Mouse (Mus musculus): ENCODE data around the gene Ctsw. TPM values are rescaled to one million over a fixed set of nuclear protein-coding genes. Genes with fewer than 3 reads are reported as not detected.

Gene Ctsw
- 0.84 and 0.86 TPM in 2 replicates for polyA plus RNA-seq (2014; fragmentation: Nextera tagmentation; extraction: Ambion mirVana)

DNA sequence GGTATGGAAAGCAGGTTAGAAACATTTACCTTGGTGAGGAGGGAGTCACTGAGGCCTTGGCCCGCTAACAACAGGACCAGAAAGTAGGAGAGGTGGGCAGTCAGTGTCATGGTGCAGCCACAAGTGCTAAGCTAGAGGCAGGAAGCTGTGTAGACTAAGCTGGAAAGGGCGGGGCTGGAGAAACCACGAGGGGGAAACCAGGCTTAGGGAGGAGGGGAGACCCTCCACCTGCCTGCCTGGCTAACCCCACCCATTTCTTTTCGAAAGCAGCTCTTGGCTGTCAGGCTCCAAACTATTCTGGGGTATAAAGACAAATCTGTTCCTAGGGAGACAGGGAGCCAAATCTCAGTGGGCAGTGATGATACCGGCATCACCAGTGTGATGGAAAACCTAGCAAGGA lies at the start of gene Ctsw:
Ctsw (minus strand) TSS at position 134 of the 400 bp plus-strand sequence.
- H3K9ac ChIP-seq (ENCODE audit: low read depth, low read length): no peak within 1 kb of the TSS
- no peaks in the 10 kb centered on the region for H3K9me3 ChIP-seq (replicated peaks; ENCODE audit: control insufficient read depth, low read length)
- ATAC-seq (replicated peaks; ENCODE audit: insufficient number of reproducible peaks, low FRiP score, low TSS enrichment): no peak
- H3K4me3 ChIP-seq (ENCODE audit: low read depth, low read length): no peak within 1 kb of the TSS
- H3K36me3 ChIP-seq (ENCODE audit: control insufficient read depth, insufficient read depth, low read length): peaks cover 18% of the 10 kb centered on the region
- H3K4me2 ChIP-seq: no peak within 1 kb of the TSS
- peaks cover 18% of the 10 kb centered on the region for H3K4me1 ChIP-seq (ENCODE audit: control insufficient read depth, insufficient read depth, low read length)
- H3K27me3 ChIP-seq (ENCODE audit: control insufficient read depth, insufficient read depth, low read length): no peaks in the 10 kb centered on the region
- 53% methylated on average over 5 of the region's 5 CpGs for WGBS (ENCODE audit: insufficient replicate concordance)
- H3K27ac ChIP-seq (ENCODE audit: low read depth, low read length): no peak within 1 kb of the TSS

DNA sequence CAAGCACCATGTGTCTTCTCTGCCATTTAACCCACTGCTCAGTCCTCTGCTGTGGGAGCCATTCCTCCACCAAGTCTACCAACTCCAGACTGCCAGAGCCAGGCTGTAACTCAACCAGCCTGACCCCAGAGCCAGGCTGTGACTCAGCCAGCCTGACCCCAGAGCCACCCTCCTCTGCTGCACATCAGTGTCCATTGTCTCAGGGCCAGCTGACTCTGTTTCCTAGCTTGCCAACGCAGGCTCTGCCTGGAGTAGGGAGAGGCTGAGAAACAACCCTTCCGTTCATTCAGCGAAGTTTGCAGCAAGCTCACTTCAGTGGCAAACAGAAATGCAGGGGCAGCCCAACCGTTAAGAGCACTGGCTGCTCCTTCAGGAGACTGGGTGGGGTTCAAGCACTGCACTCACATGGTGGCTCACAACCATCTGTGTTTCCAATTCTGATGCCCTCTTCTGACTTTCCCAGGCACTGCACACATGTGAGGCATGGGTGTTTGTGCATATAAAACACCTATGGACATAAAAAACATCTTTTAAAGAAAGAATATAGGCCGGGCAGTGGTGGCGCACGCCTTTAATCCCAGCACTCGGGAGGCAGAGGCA lies 48.7 kb upstream of the Ctsw start:
- Histone ChIP-seq H3K27ac (ENCODE audit: low read depth, low read length) (no peak overlapping the region), H3K4me1 (ENCODE audit: control insufficient read depth, insufficient read depth, low read length) (no peaks in the 10 kb centered on the region), H3K27me3 (ENCODE audit: control insufficient read depth, insufficient read depth, low read length) (no peaks in the 10 kb centered on the region), H3K4me3 (ENCODE audit: low read depth, low read length) (no peak overlapping the region), H3K9ac (ENCODE audit: low read depth, low read length) (no peak overlapping the region), H3K4me2 (no peak overlapping the region), H3K36me3 (ENCODE audit: control insufficient read depth, insufficient read depth, low read length) (no peaks in the 10 kb centered on the region), H3K9me3 (replicated peaks; ENCODE audit: control insufficient read depth, low read length) (no peaks in the 10 kb centered on the region)
- ATAC-seq (replicated peaks; ENCODE audit: insufficient number of reproducible peaks, low FRiP score, low TSS enrichment): no peak
- 75% methylated on average over 8 of the region's 8 CpGs for WGBS (ENCODE audit: insufficient replicate concordance)

- ATAC-seq (replicated peaks; ENCODE audit: insufficient number of reproducible peaks, low FRiP score, low TSS enrichment): no peak
- 80% methylated on average over 7 of the region's 7 CpGs for WGBS (ENCODE audit: insufficient replicate concordance)
- Histone ChIP-seq H3K4me1 (ENCODE audit: control insufficient read depth, insufficient read depth, low read length) (peaks cover 2% of the 10 kb centered on the region; the same call in 1 of the 2 replicates), H3K27ac (ENCODE audit: low read depth, low read length) (no peak overlapping the region), H3K9me3 (replicated peaks; ENCODE audit: control insufficient read depth, low read length) (no peaks in the 10 kb centered on the region), H3K9ac (ENCODE audit: low read depth, low read length) (no peak overlapping the region), H3K4me2 (no peak overlapping the region), H3K27me3 (ENCODE audit: control insufficient read depth, insufficient read depth, low read length) (no peaks in the 10 kb centered on the region), H3K4me3 (ENCODE audit: low read depth, low read length) (no peak overlapping the region), H3K36me3 (ENCODE audit: control insufficient read depth, insufficient read depth, low read length) (no peaks in the 10 kb centered on the region)
Measured at GRCm38 (mm10) chr19:5515840-5516777, 47.8 kb upstream of the Ctsw start.

GRCm38 (mm10) chr19:5513005-5513349 lies 44.7 kb upstream of the Ctsw start:
- Histone ChIP-seq H3K27ac (ENCODE audit: low read depth, low read length) (no peak overlapping the region), H3K4me3 (ENCODE audit: low read depth, low read length) (no peak overlapping the region), H3K36me3 (ENCODE audit: control insufficient read depth, insufficient read depth, low read length) (no peaks in the 10 kb centered on the region), H3K9me3 (replicated peaks; ENCODE audit: control insufficient read depth, low read length) (no peaks in the 10 kb centered on the region), H3K27me3 (ENCODE audit: control insufficient read depth, insufficient read depth, low read length) (no peaks in the 10 kb centered on the region), H3K4me1 (ENCODE audit: control insufficient read depth, insufficient read depth, low read length) (peaks cover 11% of the 10 kb centered on the region), H3K4me2 (no peak overlapping the region), H3K9ac (ENCODE audit: low read depth, low read length) (no peak overlapping the region)
- ATAC-seq (replicated peaks; ENCODE audit: insufficient number of reproducible peaks, low FRiP score, low TSS enrichment): no peak
- WGBS (ENCODE audit: insufficient replicate concordance): 83% methylated on average over 3 of the region's 3 CpGs

DNA sequence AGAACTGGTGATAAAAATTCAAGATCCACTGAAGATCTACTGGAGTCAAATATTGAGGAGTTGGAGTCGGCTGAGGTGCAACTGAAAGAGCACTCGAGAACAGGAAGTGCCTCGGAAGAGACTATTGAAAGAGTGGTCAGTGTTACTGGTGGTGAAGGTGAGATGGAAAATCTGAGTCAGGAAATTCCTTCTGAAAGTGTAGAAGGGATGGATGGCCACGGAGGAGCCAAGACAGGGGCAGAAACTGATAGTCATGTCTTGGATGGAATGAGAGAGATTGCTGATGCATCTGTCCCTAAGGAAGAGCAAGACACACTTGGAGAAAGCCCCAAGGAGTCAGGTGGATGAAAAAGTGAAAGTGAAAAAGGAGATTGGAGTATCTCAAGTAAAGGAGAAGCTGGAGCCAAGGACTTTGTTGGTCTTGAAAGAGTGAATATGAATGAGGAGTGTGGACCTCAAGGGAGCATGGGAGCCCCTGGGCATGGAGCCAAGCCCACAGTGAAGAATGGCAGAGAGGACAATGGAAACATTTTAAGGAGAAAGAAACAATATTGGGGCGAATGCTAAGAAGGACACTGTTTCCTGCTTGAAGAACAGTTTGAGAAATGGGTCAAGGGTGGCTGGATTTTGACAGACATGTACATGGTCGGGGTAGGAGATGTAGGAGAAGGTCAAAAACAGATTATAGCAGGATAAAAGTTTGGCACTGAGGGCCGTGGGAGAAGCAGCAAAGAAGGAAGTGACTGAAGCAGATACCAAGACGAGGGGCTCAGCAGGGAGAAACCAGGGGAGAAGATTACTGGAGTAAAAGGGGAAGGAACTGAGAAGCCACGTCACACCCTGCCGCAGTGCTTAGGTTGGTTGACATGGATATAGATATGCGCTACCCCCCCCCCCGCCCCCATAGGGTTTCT lies 44.0 kb upstream of the Ctsw start:
- ATAC-seq (replicated peaks; ENCODE audit: insufficient number of reproducible peaks, low FRiP score, low TSS enrichment): no peak
- no peak overlapping the region for H3K27ac ChIP-seq (ENCODE audit: low read depth, low read length)
- peaks cover 11% of the 10 kb centered on the region for H3K4me1 ChIP-seq (ENCODE audit: control insufficient read depth, insufficient read depth, low read length)
- no peak overlapping the region for H3K4me3 ChIP-seq (ENCODE audit: low read depth, low read length)
- no peaks in the 10 kb centered on the region for H3K9me3 ChIP-seq (replicated peaks; ENCODE audit: control insufficient read depth, low read length)
- H3K27me3 ChIP-seq (ENCODE audit: control insufficient read depth, insufficient read depth, low read length): no peaks in the 10 kb centered on the region
- no peaks in the 10 kb centered on the region for H3K36me3 ChIP-seq (ENCODE audit: control insufficient read depth, insufficient read depth, low read length)
- no peak overlapping the region for H3K4me2 ChIP-seq
- 73% methylated on average over 12 of the region's 12 CpGs for WGBS (ENCODE audit: insufficient replicate concordance)
- no peak overlapping the region for H3K9ac ChIP-seq (ENCODE audit: low read depth, low read length)

DNA sequence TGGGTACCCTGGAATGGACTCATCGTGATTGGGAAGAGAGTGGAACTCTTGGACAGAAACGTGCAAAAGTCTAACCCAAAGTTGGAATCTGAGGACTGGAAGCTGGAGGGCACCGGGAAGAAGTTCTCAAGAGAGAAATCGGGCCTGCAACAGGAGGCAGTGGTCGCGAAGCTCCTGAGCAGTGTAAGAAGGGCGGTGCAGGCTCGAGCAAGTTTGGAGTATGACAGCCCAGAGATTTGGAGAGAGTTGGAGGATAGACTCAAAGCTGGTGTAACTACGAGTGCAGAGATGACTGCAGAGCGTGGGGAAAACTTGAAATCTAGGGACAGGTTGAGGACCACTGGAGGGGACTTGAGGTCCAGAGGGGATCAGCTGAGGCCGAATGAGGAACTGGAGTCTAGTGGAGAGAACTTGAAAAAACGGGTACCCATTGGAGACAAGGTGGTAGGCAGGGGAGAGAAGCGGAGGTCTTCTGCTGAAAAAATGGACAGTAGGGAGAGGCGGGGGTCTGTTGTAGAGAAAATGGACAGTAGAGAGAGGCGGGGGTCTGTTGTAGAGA lies 42.8 kb upstream of the Ctsw start:
- H3K4me2 ChIP-seq: peak overlapping the region; percentile 90
- 48% methylated on average over 15 of the region's 15 CpGs for WGBS (ENCODE audit: insufficient replicate concordance)

DNA sequence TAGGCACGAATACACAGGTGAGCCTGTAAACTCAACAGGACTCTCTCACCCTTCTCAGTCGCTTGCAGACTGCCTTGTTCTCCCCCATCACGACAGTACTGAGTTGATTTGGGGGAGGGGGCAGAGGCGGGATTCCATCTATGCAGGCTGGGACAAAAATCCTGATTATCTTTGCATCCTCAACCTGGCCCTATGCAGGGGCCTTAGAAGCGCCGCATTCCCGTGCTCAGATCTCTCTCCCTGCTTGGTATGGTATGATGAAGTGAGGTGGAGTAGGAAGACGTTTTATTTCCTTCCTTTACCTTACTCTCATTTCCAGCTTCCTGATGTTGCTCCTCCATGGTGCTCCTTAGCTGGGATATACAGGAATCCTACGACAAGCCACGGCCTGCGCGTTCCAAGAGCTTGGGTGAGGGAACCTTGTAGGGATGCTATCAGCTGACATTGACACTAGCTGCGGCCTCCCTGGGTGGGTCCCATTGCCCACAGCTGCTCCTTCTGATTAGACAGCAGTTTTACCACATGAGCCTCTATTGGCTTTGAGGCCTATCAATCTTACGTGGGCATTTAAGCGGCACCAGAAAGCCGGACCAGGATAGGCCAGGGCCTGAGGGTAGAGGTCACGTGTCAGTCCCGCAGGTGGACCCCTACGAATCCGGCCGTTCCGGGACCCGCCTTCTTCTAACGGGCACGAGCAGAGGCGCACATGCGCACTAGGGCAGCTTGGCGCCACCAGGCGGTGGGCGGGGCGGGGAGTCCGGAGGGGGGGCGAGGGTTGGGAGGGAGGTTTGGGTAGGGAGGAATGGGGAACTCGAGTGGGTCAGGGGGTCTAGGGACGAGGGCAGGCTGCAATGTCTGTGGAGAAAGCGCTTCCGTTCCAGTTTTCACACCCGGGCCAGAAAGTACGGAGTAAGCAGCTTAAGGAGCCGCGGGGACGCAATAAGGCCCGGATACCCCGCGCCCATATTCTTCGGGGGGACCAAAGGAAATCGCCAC lies 42.0 kb upstream of the Ctsw start, which contains the start of gene Snx32:
Snx32 (minus strand) TSS at position 508 of the 996 bp plus-strand sequence.
- peak within 1 kb of the TSS; percentile 73 for H3K9ac ChIP-seq (ENCODE audit: low read depth, low read length)
- H3K4me2 ChIP-seq: peak within 1 kb of the TSS; percentile 90
- ATAC-seq (replicated peaks; ENCODE audit: insufficient number of reproducible peaks, low FRiP score, low TSS enrichment): peak; percentile 99
- H3K36me3 ChIP-seq (ENCODE audit: control insufficient read depth, insufficient read depth, low read length): no peaks in the 10 kb centered on the region
- H3K4me3 ChIP-seq (ENCODE audit: low read depth, low read length): peak within 1 kb of the TSS; percentile 47
- 3% methylated on average over 47 of the region's 47 CpGs for WGBS (ENCODE audit: insufficient replicate concordance)
- no peaks in the 10 kb centered on the region for H3K27me3 ChIP-seq (ENCODE audit: control insufficient read depth, insufficient read depth, low read length)
- H3K27ac ChIP-seq (ENCODE audit: low read depth, low read length): 0 out of 2 replicates have a peak within 1 kb of the TSS, but pooled peaks have one; percentile 50
- H3K4me1 ChIP-seq (ENCODE audit: control insufficient read depth, insufficient read depth, low read length): peaks cover 11% of the 10 kb centered on the region
- no peaks in the 10 kb centered on the region for H3K9me3 ChIP-seq (replicated peaks; ENCODE audit: control insufficient read depth, low read length)

More for the DNA sequence above, 42.8 kb upstream of the Ctsw start:
- H3K27me3 ChIP-seq (ENCODE audit: control insufficient read depth, insufficient read depth, low read length): no peaks in the 10 kb centered on the region
- H3K27ac ChIP-seq (ENCODE audit: low read depth, low read length): no peak overlapping the region
- no peak for ATAC-seq (replicated peaks; ENCODE audit: insufficient number of reproducible peaks, low FRiP score, low TSS enrichment)
- H3K9me3 ChIP-seq (replicated peaks; ENCODE audit: control insufficient read depth, low read length): no peaks in the 10 kb centered on the region
- no peaks in the 10 kb centered on the region for H3K36me3 ChIP-seq (ENCODE audit: control insufficient read depth, insufficient read depth, low read length)
- H3K9ac ChIP-seq (ENCODE audit: low read depth, low read length): peak overlapping the region; percentile 68
- peak overlapping the region; percentile 47 for H3K4me3 ChIP-seq (ENCODE audit: low read depth, low read length)
- H3K4me1 ChIP-seq (ENCODE audit: control insufficient read depth, insufficient read depth, low read length): peaks cover 11% of the 10 kb centered on the region
